In genomic region chr4:94691078-94691477, GRCm38 (mm10) we compare ENCODE assay signal across 29 mouse cellular contexts. TPM values are rescaled to one million over a fixed set of nuclear protein-coding genes. Genes with fewer than 3 reads are reported as not detected.
DNase-seq lines count a peak whose midpoint lies in the region; ATAC-seq and TF ChIP-seq lines count a peak whose summit lies in the region.
"Had no signal": no experiment of that assay in that cellular context is flagged by ENCODE, and none has a peak within 500 bp of the region (broad histone marks: within the 10 kb centered on the region; RNA-seq: fewer than 3 reads in every experiment).

No protein-coding gene starts in this region.

- no peak overlapping the region for H3K27ac ChIP-seq in kidney, adult 2 months (ENCODE audit: insufficient read depth, low read depth, low read length)
- H3K27ac ChIP-seq: forebrain, embryonic 13.5 days; left cerebral cortex, adult 2 months; limb, embryonic 12.5 days had no signal

- 68% methylated on average over 4 of the region's 4 CpGs for WGBS in kidney, adult 2 months

- H3K36me3 ChIP-seq in kidney, adult 2 months (ENCODE audit: control insufficient read depth, insufficient read depth, low read length) = no peaks in the 10 kb centered on the region

- peak; percentile 28 for DNase-seq in kidney, adult 2 months
- DNase-seq in kidney, postnatal 36 days = no peak
- peak; percentile 31 for DNase-seq in lung, postnatal 36 days
- DNase-seq in lung, postnatal 14 days = no peak
- no peak for DNase-seq in B cell, adult 2 months
- no peak for DNase-seq in thymus, postnatal 4 days
- DNase-seq: adrenal gland, postnatal 14 days; cerebellum, adult 11 months; cerebellum, adult 9-10 months; gastrocnemius, postnatal 10 days; heart, postnatal 14 days; kidney, adult 9 months; kidney, postnatal 14 days; midbrain, embryonic 14.5 days had no signal

- ATAC-seq in erythroid progenitor cell, adult 5-6 weeks (replicated peaks; ENCODE audit: low FRiP score, poor library complexity, severe bottlenecking) = peak; percentile 81
- ATAC-seq: forebrain, embryonic 13.5 days; hindbrain, embryonic 16.5 days; Patski had no signal

- H3K27me3 ChIP-seq in kidney, adult 2 months (replicated peaks; ENCODE audit: control insufficient read depth, insufficient read depth, low read length) = no peaks in the 10 kb centered on the region
- H3K27me3 ChIP-seq: CH12.LX; forebrain, embryonic 13.5 days; heart, embryonic 13.5 days; limb, embryonic 12.5 days; Patski had no signal

- no peak for TF ChIP-seq CTCF in kidney, adult 2 months (conservative IDR thresholded peaks at IDR 0.05; ENCODE audit: insufficient read depth, insufficient read length, low read depth, low read length)

- no peak for TF ChIP-seq POLR2A in kidney, adult 2 months (IDR thresholded peaks at IDR 0.05; ENCODE audit: low read depth, low read length)

- H3K4me3 ChIP-seq in kidney, adult 2 months (ENCODE audit: insufficient read depth, low read depth, low read length) = no peak overlapping the region
- H3K4me3 ChIP-seq: forebrain, embryonic 13.5 days; heart, embryonic 13.5 days; left cerebral cortex, adult 2 months; limb, embryonic 12.5 days had no signal

- H3K4me1 ChIP-seq in kidney, adult 2 months (ENCODE audit: control insufficient read depth, insufficient read depth, low read length) = no peaks in the 10 kb centered on the region
- H3K4me1 ChIP-seq: forebrain, embryonic 13.5 days; limb, embryonic 12.5 days had no signal

RNA-seq across cellular contexts. Expression of gene Lrrc19, which starts 41.1 kb away (rescaled TPM):
- 37.0 and 47.2 TPM in 2 replicates for polyA plus RNA-seq in kidney, adult 2 months (2012; rRNA removed)
- not detected in 2 replicates for total RNA-seq in erythroid progenitor cell, adult 5-6 weeks (2015; ENCODE audit: low replicate concordance)
- total RNA-seq in erythroid progenitor cell, adult 5-6 weeks (2017; ENCODE audit: low replicate concordance) = not detected in 2 replicates
- total RNA-seq: adrenal gland, postnatal 14 days; CH12.LX; gastrocnemius, postnatal 10 days; heart, postnatal 14 days; layer of hippocampus, adult 18-20 months; layer of hippocampus, postnatal 10 days; left cerebral cortex, adult 2 months; left cerebral cortex, postnatal 25 days; monocyte, adult 5-6 weeks had no signal
- polyA plus RNA-seq: gonadal fat pad, adult 2 months; liver, adult 2 months; testis, adult 2 months had no signal

RNA-seq across cellular contexts. Expression of gene Tek, which starts 48.0 kb away (rescaled TPM):
- 15.9 and 21.6 TPM in 2 replicates for polyA plus RNA-seq in kidney, adult 2 months (2012; rRNA removed)
- total RNA-seq in erythroid progenitor cell, adult 5-6 weeks (2015; ENCODE audit: low replicate concordance) = not detected in 2 replicates
- 0.64 TPM in 1 of 2 replicates, not detected in the other for total RNA-seq in erythroid progenitor cell, adult 5-6 weeks (2017; ENCODE audit: low replicate concordance)
- total RNA-seq: monocyte, adult 5-6 weeks had no signal
- polyA plus RNA-seq: Patski had no signal

Comparison
In these comparisons a context has a peak if more than half of its experiments do, and no peak if none do; other contexts are left out.
1. DNase-seq: peak in kidney, adult 2 months (single experiment) and lung, postnatal 36 days (single experiment); none in kidney, postnatal 36 days (0 of 2), lung, postnatal 14 days (single experiment), B cell, adult 2 months (0 of 2) and thymus, postnatal 4 days (single experiment).